Mouse (Mus musculus) urinary bladder, adult 18-20 months (tissue): ENCODE measurements around the gene Slc7a11.

Experiments
- DNase-seq, 2 experiments: peaks; one replicate each; pipeline ENCODE4 v3.0.0; 2022; ENCODE audit warnings: low spot score in 2 of 2, mixed read lengths in 2 of 2

The Slc7a11 gene

GRCm38 (mm10) chr3:49867147-49867950 lies 576.1 kb downstream of the Slc7a11 start:
- no peak for DNase-seq

GRCm38 (mm10) chr3:49866061-49866515 lies 577.3 kb downstream of the Slc7a11 start:
- no peak for DNase-seq

GRCm38 (mm10) chr3:49856797-49857196 lies 586.6 kb downstream of the Slc7a11 start:
- DNase-seq: no peak

GRCm38 (mm10) chr3:49854277-49854676 lies 589.1 kb downstream of the Slc7a11 start:
- DNase-seq: no peak

GRCm38 (mm10) chr3:49842971-49843370 lies 600.4 kb downstream of the Slc7a11 start:
- DNase-seq: no peak
